Mouse (Mus musculus): ENCODE measurements around the gene Flrt1. TPM values are rescaled to one million over a fixed set of nuclear protein-coding genes. Genes with fewer than 3 reads are reported as not detected.

The Flrt1 gene
- polyA plus RNA-seq, 1 experiment: not detected

- H3K4me3 ChIP-seq (replicated peaks; ENCODE audit: control insufficient read depth, low read depth, low read length): no peak overlapping the region
- 38% methylated on average over 1 of the region's 1 CpGs for WGBS
- no peak overlapping the region for H3K27ac ChIP-seq (ENCODE audit: control insufficient read depth, insufficient read depth, low read depth, low read length, poor library complexity)
- H3K4me1 ChIP-seq (ENCODE audit: control insufficient read depth, insufficient read depth, low read length): peaks cover 3% of the 10 kb centered on the region; the same call in 1 of the 2 replicates
- no peak for TF ChIP-seq CTCF (IDR thresholded peaks at IDR 0.05; ENCODE audit: control insufficient read depth, insufficient read depth, low read length)
- no peak for TF ChIP-seq POLR2A (IDR thresholded peaks at IDR 0.05; ENCODE audit: borderline replicate concordance, control insufficient read depth, low read depth, low read length)
Observed at GRCm38 (mm10) chr19:7126209-7126608, 20.7 kb upstream of the Flrt1 start.

GRCm38 (mm10) chr19:7125526-7126156, 20.1 kb upstream of the Flrt1 start:
- WGBS: 40% methylated on average over 4 of the region's 4 CpGs
- peaks cover 3% of the 10 kb centered on the region; the same call in 1 of the 2 replicates for H3K4me1 ChIP-seq (ENCODE audit: control insufficient read depth, insufficient read depth, low read length)
- H3K4me3 ChIP-seq (replicated peaks; ENCODE audit: control insufficient read depth, low read depth, low read length): no peak overlapping the region
- H3K27ac ChIP-seq (ENCODE audit: control insufficient read depth, insufficient read depth, low read depth, low read length, poor library complexity): no peak overlapping the region
- no peak for TF ChIP-seq POLR2A (IDR thresholded peaks at IDR 0.05; ENCODE audit: borderline replicate concordance, control insufficient read depth, low read depth, low read length)
- no peak for TF ChIP-seq CTCF (IDR thresholded peaks at IDR 0.05; ENCODE audit: control insufficient read depth, insufficient read depth, low read length)

- TF ChIP-seq POLR2A (IDR thresholded peaks at IDR 0.05; ENCODE audit: borderline replicate concordance, control insufficient read depth, low read depth, low read length) (no peak), CTCF (IDR thresholded peaks at IDR 0.05; ENCODE audit: control insufficient read depth, insufficient read depth, low read length) (no peak)
- WGBS: 60% methylated on average over 10 of the region's 10 CpGs
- no peak overlapping the region for H3K27ac ChIP-seq (ENCODE audit: control insufficient read depth, insufficient read depth, low read depth, low read length, poor library complexity)
- H3K4me1 ChIP-seq (ENCODE audit: control insufficient read depth, insufficient read depth, low read length): peaks cover 2% of the 10 kb centered on the region
- H3K4me3 ChIP-seq (replicated peaks; ENCODE audit: control insufficient read depth, low read depth, low read length): no peak overlapping the region
Observed at GRCm38 (mm10) chr19:7122698-7123306, 17.3 kb upstream of the Flrt1 start.

GRCm38 (mm10) chr19:7122277-7122676, 16.7 kb upstream of the Flrt1 start:
- Histone ChIP-seq H3K27ac (ENCODE audit: control insufficient read depth, insufficient read depth, low read depth, low read length, poor library complexity) (no peak overlapping the region), H3K4me3 (replicated peaks; ENCODE audit: control insufficient read depth, low read depth, low read length) (no peak overlapping the region), H3K4me1 (ENCODE audit: control insufficient read depth, insufficient read depth, low read length) (peaks cover 4% of the 10 kb centered on the region)
- 17% methylated on average over 4 of the region's 4 CpGs for whole genome bisulfite sequencing
- no peak for TF ChIP-seq CTCF (IDR thresholded peaks at IDR 0.05; ENCODE audit: control insufficient read depth, insufficient read depth, low read length)
- TF ChIP-seq POLR2A (IDR thresholded peaks at IDR 0.05; ENCODE audit: borderline replicate concordance, control insufficient read depth, low read depth, low read length): no peak

GRCm38 (mm10) chr19:7121252-7121651, 15.7 kb upstream of the Flrt1 start:
- Histone ChIP-seq H3K27ac (ENCODE audit: control insufficient read depth, insufficient read depth, low read depth, low read length, poor library complexity) (no peak overlapping the region), H3K4me3 (replicated peaks; ENCODE audit: control insufficient read depth, low read depth, low read length) (no peak overlapping the region), H3K4me1 (ENCODE audit: control insufficient read depth, insufficient read depth, low read length) (peaks cover 9% of the 10 kb centered on the region)
- 68% methylated on average over 11 of the region's 11 CpGs for WGBS
- no peak for TF ChIP-seq CTCF (IDR thresholded peaks at IDR 0.05; ENCODE audit: control insufficient read depth, insufficient read depth, low read length)
- no peak for TF ChIP-seq POLR2A (IDR thresholded peaks at IDR 0.05; ENCODE audit: borderline replicate concordance, control insufficient read depth, low read depth, low read length)

GRCm38 (mm10) chr19:7117653-7118307, 12.3 kb upstream of the Flrt1 start:
- Histone ChIP-seq H3K27ac (ENCODE audit: control insufficient read depth, insufficient read depth, low read depth, low read length, poor library complexity) (peak overlapping the region; percentile 85), H3K4me3 (replicated peaks; ENCODE audit: control insufficient read depth, low read depth, low read length) (no peak overlapping the region), H3K4me1 (ENCODE audit: control insufficient read depth, insufficient read depth, low read length) (peaks cover 16% of the 10 kb centered on the region)
- TF ChIP-seq CTCF (IDR thresholded peaks at IDR 0.05; ENCODE audit: control insufficient read depth, insufficient read depth, low read length): no peak
- TF ChIP-seq POLR2A (IDR thresholded peaks at IDR 0.05; ENCODE audit: borderline replicate concordance, control insufficient read depth, low read depth, low read length): no peak
- 21% methylated on average over 8 of the region's 8 CpGs for WGBS

GRCm38 (mm10) chr19:7117141-7117540, 11.6 kb upstream of the Flrt1 start:
- H3K4me3 ChIP-seq (replicated peaks; ENCODE audit: control insufficient read depth, low read depth, low read length): no peak overlapping the region
- 10% methylated on average over 4 of the region's 4 CpGs for WGBS
- H3K27ac ChIP-seq (ENCODE audit: control insufficient read depth, insufficient read depth, low read depth, low read length, poor library complexity): peak overlapping the region; percentile 85
- TF ChIP-seq CTCF (IDR thresholded peaks at IDR 0.05; ENCODE audit: control insufficient read depth, insufficient read depth, low read length): no peak
- no peak for TF ChIP-seq POLR2A (IDR thresholded peaks at IDR 0.05; ENCODE audit: borderline replicate concordance, control insufficient read depth, low read depth, low read length)
- peaks cover 14% of the 10 kb centered on the region for H3K4me1 ChIP-seq (ENCODE audit: control insufficient read depth, insufficient read depth, low read length)

- WGBS: 15% methylated on average over 4 of the region's 4 CpGs
- TF ChIP-seq POLR2A (IDR thresholded peaks at IDR 0.05; ENCODE audit: borderline replicate concordance, control insufficient read depth, low read depth, low read length): no peak
- TF ChIP-seq CTCF (IDR thresholded peaks at IDR 0.05; ENCODE audit: control insufficient read depth, insufficient read depth, low read length): no peak
- Histone ChIP-seq H3K4me1 (ENCODE audit: control insufficient read depth, insufficient read depth, low read length) (peaks cover 14% of the 10 kb centered on the region), H3K27ac (ENCODE audit: control insufficient read depth, insufficient read depth, low read depth, low read length, poor library complexity) (peak overlapping the region; percentile 85), H3K4me3 (replicated peaks; ENCODE audit: control insufficient read depth, low read depth, low read length) (no peak overlapping the region)
Observed at GRCm38 (mm10) chr19:7116038-7116731, 10.7 kb upstream of the Flrt1 start.

Data from bone marrow, adult 2 months (tissue).